Mouse (Mus musculus) liver, adult 2 months (tissue): ENCODE results near the gene Cbx5. TPM values are rescaled to one million over a fixed set of nuclear protein-coding genes. Genes with fewer than 3 reads are reported as not detected.
A peak's percentile ranks its signal among the peaks of the same experiment; 100 is the strongest.

ENCODE experiments used
- DNase-seq: peaks from one replicate; pipeline ENCODE4 v3.0.0-alpha.2; 2011; ENCODE audit warnings: low read depth, low spot score; ENCODE audit errors: extremely low read depth
- H3K27ac ChIP-seq: fragments of 200-500 bp; replicated peaks from 2 replicates; pipeline ENCODE4 v1.5.1; 2012; ENCODE audit warnings: low read depth, mild to moderate bottlenecking, control low read depth, inconsistent platforms, low read length; ENCODE audit not compliant: insufficient read depth
- H3K27me3 ChIP-seq: fragments of 200-500 bp; 2 replicates; pipeline ENCODE4 v1.6.1; 2012; ENCODE audit warnings: mild to moderate bottlenecking, moderate library complexity, low read length, inconsistent platforms; ENCODE audit not compliant: control insufficient read depth, insufficient read depth
- H3K36me3 ChIP-seq: fragments of 200-500 bp; 2 replicates; pipeline ENCODE4 v1.6.1; 2012; ENCODE audit warnings: low read length, inconsistent platforms; ENCODE audit not compliant: control insufficient read depth, insufficient read depth
- H3K4me1 ChIP-seq: fragments of 200-500 bp; 2 replicates; pipeline ENCODE4 v1.6.1; 2011; ENCODE audit warnings: low read length; ENCODE audit not compliant: control insufficient read depth, insufficient read depth
- H3K4me3 ChIP-seq: fragments of 200-500 bp; 2 replicates; pipeline ENCODE4 v1.5.1; 2011; ENCODE audit warnings: low read depth, mild to moderate bottlenecking, control low read depth, low read length, moderate library complexity; ENCODE audit not compliant: insufficient read depth
- H3K79me2 ChIP-seq: fragments of 200-500 bp; 2 replicates; pipeline ENCODE4 v1.6.1; 2012; ENCODE audit warnings: inconsistent platforms, mild to moderate bottlenecking, low read length, moderate library complexity; ENCODE audit not compliant: control insufficient read depth, insufficient read depth
- H3K9ac ChIP-seq: fragments of 200-500 bp; 2 replicates; pipeline ENCODE4 v1.6.1; 2012; ENCODE audit warnings: low read depth, mild to moderate bottlenecking, control low read depth, inconsistent platforms, low read length
- CTCF ChIP-seq: fragments of 200-500 bp; IDR thresholded peaks from 2 replicates; pipeline ENCODE4 v1.5.1; 2011; ENCODE audit warnings: low read depth, low read length, control low read depth
- POLR2A ChIP-seq: fragments of 200-500 bp; IDR thresholded peaks from 2 replicates; pipeline ENCODE4 v1.6.1; 2011; ENCODE audit warnings: low read length, control low read depth; ENCODE audit not compliant: insufficient read depth; ENCODE audit errors: extremely low read depth
- WGBS: fragments of 180-500 bp; shearing (Covaris S2); methylation state at CpG from one replicate; pipeline ENCODE4 v1.1.7; 2018; 5-methylcytosine and 5-hydroxymethylcytosine counted together
- polyA plus RNA-seq: library from polyadenylated mRNA; depleted of rRNA; stranded (reverse); fragments of >200 nt; gene quantifications from 2 replicates; pipeline ENCODE4 v1.2.3, GENCODE M21; 2012; rRNA removed
- total RNA-seq: library from RNA; depleted of rRNA; stranded (reverse); fragments of >200 nt; gene quantifications from 2 replicates; pipeline ENCODE4 v1.2.3, GENCODE M21; 2014; rRNA removed

Gene Cbx5
- total RNA-seq, result 14.1 and 14.9 TPM in 2 replicates
- polyA plus RNA-seq, result 4.2 and 5.2 TPM in 2 replicates

GRCm38 (mm10) chr15:103239685-103240159 lies at the start of gene Cbx5:
Gene Cbx5 (minus strand): TSS chr15:103239816.
- DNase-seq, result peak; percentile 88
- peak within 1 kb of the TSS; percentile 85 for H3K27ac ChIP-seq
- H3K79me2 ChIP-seq, result no peaks in the 10 kb centered on the region; the same call in 1 of the 2 replicates
- peak within 1 kb of the TSS; percentile 76 for H3K9ac ChIP-seq
- H3K4me3 ChIP-seq, result peak within 1 kb of the TSS; percentile 72
- peak; percentile 84 for TF ChIP-seq POLR2A
- TF ChIP-seq CTCF, result no peak
- peaks cover 9% of the 10 kb centered on the region; the same call in 1 of the 2 replicates for H3K4me1 ChIP-seq
- no peaks in the 10 kb centered on the region for H3K27me3 ChIP-seq
- H3K36me3 ChIP-seq, result peaks cover 28% of the 10 kb centered on the region
- WGBS, result under 1% methylated on average over 39 of the region's 39 CpGs

GRCm38 (mm10) chr15:103285778-103286417 lies 46.3 kb upstream of the Cbx5 start:
- WGBS, result 5% methylated on average over 1 of the region's 1 CpGs
- no peak overlapping the region for H3K4me3 ChIP-seq
- H3K27ac ChIP-seq, result peak overlapping the region; percentile 90
- TF ChIP-seq POLR2A, result no peak
- no peak for TF ChIP-seq CTCF
- DNase-seq, result peak; percentile 96
- H3K27me3 ChIP-seq, result no peaks in the 10 kb centered on the region
- peaks cover 21% of the 10 kb centered on the region for H3K4me1 ChIP-seq
- peaks cover 8% of the 10 kb centered on the region; the same call in 1 of the 2 replicates for H3K79me2 ChIP-seq
- H3K9ac ChIP-seq, result peak overlapping the region; percentile 29; the same call in 1 of the 2 replicates
- peaks cover 13% of the 10 kb centered on the region for H3K36me3 ChIP-seq

GRCm38 (mm10) chr15:103284647-103285046 lies 45.0 kb upstream of the Cbx5 start:
- Histone ChIP-seq H3K79me2 (peaks cover 8% of the 10 kb centered on the region; the same call in 1 of the 2 replicates), H3K27me3 (no peaks in the 10 kb centered on the region), H3K36me3 (peaks cover 5% of the 10 kb centered on the region; the same call in 1 of the 2 replicates), H3K4me1 (peaks cover 28% of the 10 kb centered on the region), H3K9ac (peak overlapping the region; percentile 21), H3K4me3 (no peak overlapping the region), H3K27ac (peak overlapping the region; percentile 90)
- 17% methylated on average over 2 of the region's 2 CpGs for WGBS
- no peak for DNase-seq
- TF ChIP-seq CTCF (peak; percentile 54; the same call in 1 of the 2 replicates), POLR2A (no peak)

- H3K4me3 ChIP-seq, result no peak overlapping the region
- peaks cover 28% of the 10 kb centered on the region for H3K4me1 ChIP-seq
- H3K27me3 ChIP-seq, result no peaks in the 10 kb centered on the region
- TF ChIP-seq POLR2A (no peak), CTCF (peak; percentile 75)
- H3K27ac ChIP-seq, result no peak overlapping the region
- WGBS, result 58% methylated on average over 3 of the region's 3 CpGs
- H3K36me3 ChIP-seq, result no peaks in the 10 kb centered on the region
- peaks cover 11% of the 10 kb centered on the region; the same call in 1 of the 2 replicates for H3K79me2 ChIP-seq
- DNase-seq, result peak; percentile 69
- H3K9ac ChIP-seq, result no peak overlapping the region
Observed at GRCm38 (mm10) chr15:103284066-103284465, 44.5 kb upstream of the Cbx5 start.

- Histone ChIP-seq H3K79me2 (peaks cover 21% of the 10 kb centered on the region; the same call in 1 of the 2 replicates), H3K4me3 (no peak overlapping the region), H3K27me3 (no peaks in the 10 kb centered on the region), H3K36me3 (no peaks in the 10 kb centered on the region), H3K9ac (peak overlapping the region; percentile 77), H3K27ac (peak overlapping the region; percentile 91), H3K4me1 (peaks cover 35% of the 10 kb centered on the region)
- TF ChIP-seq CTCF (no peak), POLR2A (no peak)
- peak; percentile 96 for DNase-seq
- WGBS, result 23% methylated on average over 3 of the region's 3 CpGs
Observed at GRCm38 (mm10) chr15:103281465-103282205, 42.0 kb upstream of the Cbx5 start.
